Mouse (Mus musculus) neural tube, embryonic 11.5 days (tissue): ENCODE data around the gene Ppp1r3a. TPM values are rescaled to one million over a fixed set of nuclear protein-coding genes. Genes with fewer than 3 reads are reported as not detected.
"Not testable (repeated sequence)": the region's sequence is repeated elsewhere in the genome, so short reads cannot be mapped to it uniquely, and the experiment has no call there.

ENCODE experiments used
- ATAC-seq: fragments of 200-750 bp; cut with Nextera tagmentation; 2 replicates; pipeline ENCODE4 v1.8.0; 2017; ENCODE audit warnings: moderate number of reproducible peaks, mild to moderate bottlenecking, moderate TSS enrichment, moderate library complexity; ENCODE audit not compliant: insufficient read depth, low FRiP score, low TSS enrichment
- DNase-seq: peaks from one replicate; pipeline ENCODE4 v3.0.0-alpha.2; 2015; ENCODE audit warnings: low spot score
- H3K27ac ChIP-seq: fragments of 300-500 bp; sonication (generic); 2 replicates; pipeline ENCODE4 v1.5.1; 2014; ENCODE audit warnings: low read depth, mild to moderate bottlenecking, low read length
- H3K27me3 ChIP-seq: fragments of 300-500 bp; sonication (generic); 2 replicates; pipeline ENCODE4 v1.6.1; 2014; ENCODE audit warnings: mild to moderate bottlenecking, low read length, mixed read lengths; ENCODE audit not compliant: control insufficient read depth, insufficient read depth
- H3K36me3 ChIP-seq: fragments of 300-500 bp; sonication (generic); 2 replicates; pipeline ENCODE4 v1.6.1; 2014; ENCODE audit warnings: mild to moderate bottlenecking, low read length, moderate library complexity, mixed read lengths; ENCODE audit not compliant: control insufficient read depth, insufficient read depth
- H3K4me1 ChIP-seq: fragments of 300-500 bp; sonication (generic); 2 replicates; pipeline ENCODE4 v1.6.1; 2014; ENCODE audit warnings: low read length, mixed read lengths; ENCODE audit not compliant: control insufficient read depth, insufficient read depth
- H3K4me2 ChIP-seq: fragments of 300-500 bp; sonication (generic); 2 replicates; pipeline ENCODE4 v1.6.1; 2014; ENCODE audit warnings: low read depth, mild to moderate bottlenecking, moderate library complexity
- H3K4me3 ChIP-seq: fragments of 300-500 bp; sonication (generic); 2 replicates; pipeline ENCODE4 v1.5.1; 2014; ENCODE audit warnings: low read depth, low read length
- H3K9ac ChIP-seq: fragments of 300-500 bp; sonication (generic); 2 replicates; pipeline ENCODE4 v1.6.1; 2014; ENCODE audit warnings: mild to moderate bottlenecking, low read length
- H3K9me3 ChIP-seq: fragments of 300-500 bp; sonication (generic); 2 replicates; pipeline ENCODE4 v1.6.1; 2016; ENCODE audit warnings: low read length; ENCODE audit not compliant: control insufficient read depth
- WGBS: fragments of 180-500 bp; shearing (Covaris S2); extraction: QIAGEN DNeasy Blood & Tissue Kit; methylation state at CpG from one replicate; pipeline ENCODE4 v1.1.7; 2014; 5-methylcytosine and 5-hydroxymethylcytosine counted together
- polyA plus RNA-seq: library from polyadenylated mRNA; unstranded; fragments of >200 nt; fragmentation: Nextera tagmentation; extraction: Ambion mirVana; gene quantifications from 2 replicates; pipeline ENCODE4 v1.2.1, GENCODE M21; 2014

The Ppp1r3a gene
- polyA plus RNA-seq, 1 experiment from 2014 or later, result 0.07 TPM

DNA sequence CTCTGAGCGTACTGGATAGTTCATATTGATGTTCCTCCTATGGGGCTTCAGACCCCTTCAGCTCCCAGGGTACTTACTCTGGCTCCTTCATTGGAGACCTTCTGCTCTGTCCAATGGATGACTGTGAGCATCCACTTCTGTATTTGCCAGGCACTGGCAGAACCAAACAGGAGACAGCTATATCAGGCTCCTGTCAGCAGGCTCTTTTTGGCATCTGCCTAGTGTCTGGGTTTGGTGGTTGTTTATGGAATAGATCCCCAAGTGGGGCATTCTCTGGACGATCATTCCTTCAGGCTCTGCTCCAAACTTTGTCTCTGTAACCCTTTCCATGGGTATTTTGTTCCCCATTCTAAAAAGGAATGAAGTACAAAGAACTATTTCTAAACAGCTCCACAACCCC lies 87.4 kb downstream of the Ppp1r3a start:
- not testable (repeated sequence) for DNase-seq, H3K27ac ChIP-seq, H3K4me2 ChIP-seq, H3K9me3 ChIP-seq, H3K4me3 ChIP-seq, H3K27me3 ChIP-seq, H3K9ac ChIP-seq, H3K36me3 ChIP-seq, H3K4me1 ChIP-seq, ATAC-seq
- WGBS, result 90% methylated on average over 2 of the region's 2 CpGs

Other genes starting within 250 kb of the Ppp1r3a start
- 30.9 and 31.9 TPM in 2 replicates for gene Foxp2, start 146.1 kb upstream of the Ppp1r3a start, polyA plus RNA-seq